Mouse (Mus musculus): ENCODE measurements around the gene Psmc4. TPM values are rescaled to one million over a fixed set of nuclear protein-coding genes. Genes with fewer than 3 reads are reported as not detected.
A peak's percentile ranks its signal among the peaks of the same experiment; 100 is the strongest.

Psmc4 gene
- total RNA-seq (2022), result 100 to 1,000 TPM; 150 to 167 (median 162) TPM

GRCm38 (mm10) chr7:28049476-28050409 lies at the start of gene Psmc4:
Gene Psmc4 (minus strand): TSS chr7:28050101.
- DNase-seq, result peak; percentile 98

GRCm38 (mm10) chr7:28099101-28099500 lies 49.2 kb upstream of the Psmc4 start:
- no peak for DNase-seq

GRCm38 (mm10) chr7:28093541-28093940 lies 43.6 kb upstream of the Psmc4 start:
- no peak for DNase-seq

GRCm38 (mm10) chr7:28086236-28086635 lies 36.3 kb upstream of the Psmc4 start:
- no peak for DNase-seq

GRCm38 (mm10) chr7:28084215-28084614 lies 34.3 kb upstream of the Psmc4 start:
- DNase-seq, result no peak

- DNase-seq, result no peak
These were observed 20.8 kb upstream of the Psmc4 start, which contains the start of gene Fcgbp for GRCm38 (mm10) chr7:28070531-28071298. Gene Fcgbp (plus strand): TSS chr7:28071236.

GRCm38 (mm10) chr7:28069546-28070172 lies 19.8 kb upstream of the Psmc4 start:
- no peak for DNase-seq

- DNase-seq, result no peak
These were observed 18.8 kb upstream of the Psmc4 start for GRCm38 (mm10) chr7:28068661-28069060.

GRCm38 (mm10) chr7:28059972-28060371 lies 10.1 kb upstream of the Psmc4 start:
- DNase-seq, result no peak

GRCm38 (mm10) chr7:28053046-28053930 lies 3.4 kb upstream of the Psmc4 start:
- no peak for DNase-seq

GRCm38 (mm10) chr7:28050584-28050983 lies 683 bp upstream of the Psmc4 start:
- DNase-seq, result no peak

- DNase-seq, result no peak
These were observed 5.4 kb downstream of the Psmc4 start for GRCm38 (mm10) chr7:28044524-28044923.

- DNase-seq, result no peak
These were observed 35.5 kb downstream of the Psmc4 start for GRCm38 (mm10) chr7:28014445-28014810.

GRCm38 (mm10) chr7:28013549-28014444 lies 36.1 kb downstream of the Psmc4 start, which contains the start of gene Zfp850:
Gene Zfp850 (minus strand): TSS chr7:28014115.
- DNase-seq, result peak; percentile 67

- DNase-seq, result no peak
These were observed 39.6 kb downstream of the Psmc4 start for GRCm38 (mm10) chr7:28010271-28010670.

Other genes with a start within 250 kb of the Psmc4 start
- 10 to 100 TPM in 1 of 4 experiments, 1 to 10 TPM in 3; 7.4 to 11.0 (median 9.1) TPM for gene Zfp626, start 242.9 kb downstream of the Psmc4 start, total RNA-seq (2022)
- 1 to 10 TPM; 3.5 to 5.8 (median 4.2) TPM for gene Zfp59, start 211.5 kb downstream of the Psmc4 start, total RNA-seq (2022)
- gene Zfp607a, start 192.6 kb downstream of the Psmc4 start, total RNA-seq (2022), result 1 to 10 TPM; 4.5 to 7.7 (median 5.5) TPM
- 10 to 100 TPM; 14.2 to 23.9 (median 16.4) TPM for gene Zfp974, start 120.6 kb downstream of the Psmc4 start, total RNA-seq (2022)
- gene Zfp780b, start 70.9 kb downstream of the Psmc4 start, total RNA-seq (2022), result 10 to 100 TPM; 11.7 to 17.8 (median 15.8) TPM
- gene Zfp850, start 36.0 kb downstream of the Psmc4 start, total RNA-seq (2022), result 1 to 10 TPM; 2.4 to 3.8 (median 2.9) TPM
- not detected for gene Fcgbp, start 21.1 kb upstream of the Psmc4 start, total RNA-seq (2022)
- not detected for gene 9530053A07Rik, start 79.4 kb upstream of the Psmc4 start, total RNA-seq (2022)
- 100 to 1,000 TPM in 1 of 4 experiments, 10 to 100 TPM in 3; 80.8 to 102 (median 88.7) TPM for gene Fbl, start 119.6 kb upstream of the Psmc4 start, total RNA-seq (2022)
- 10 to 100 TPM; 29.4 to 35.8 (median 34.7) TPM for gene Dyrk1b, start 129.4 kb upstream of the Psmc4 start, total RNA-seq (2022)
- 10 to 100 TPM; 22.6 to 28.2 (median 24.6) TPM for gene Eid2, start 217.8 kb upstream of the Psmc4 start, total RNA-seq (2022)
- 10 to 100 TPM; 17.2 to 19.9 (median 18.7) TPM for gene Eid2b, start 227.6 kb upstream of the Psmc4 start, total RNA-seq (2022)
- under 1 TPM in 1 of 4 experiments, not detected in 3; 0.28 TPM for gene Selenov, start 241.1 kb upstream of the Psmc4 start, total RNA-seq (2022)

Data from adrenal gland, adult 8-10 months (tissue).